Mouse (Mus musculus) lung, postnatal 36 days (tissue): ENCODE results near the gene Slc24a5.
"Not testable (repeated sequence)": the region's sequence is repeated elsewhere in the genome, so short reads cannot be mapped to it uniquely, and the experiment has no call there.

Source experiments
- DNase-seq: peaks from one replicate; pipeline ENCODE4 v3.0.0; 2022; ENCODE audit warnings: mixed read lengths

Slc24a5 gene

GRCm38 (mm10) chr2:125067894-125068293 lies at the start of gene Slc24a5:
Gene Slc24a5 (plus strand): TSS chr2:125068124.
- peak; percentile 9 for DNase-seq

- DNase-seq = peak; percentile 5
These were observed 43.5 kb upstream of the Slc24a5 start for GRCm38 (mm10) chr2:125024386-125024785.

- DNase-seq = peak; percentile 22
These were observed 41.4 kb upstream of the Slc24a5 start for GRCm38 (mm10) chr2:125026358-125027000.

GRCm38 (mm10) chr2:125030591-125030990 lies 37.3 kb upstream of the Slc24a5 start:
- DNase-seq = peak; percentile 34

- peak; percentile 72 for DNase-seq
These were observed 36.8 kb upstream of the Slc24a5 start for GRCm38 (mm10) chr2:125031111-125031510.

GRCm38 (mm10) chr2:125031562-125032257 lies 36.2 kb upstream of the Slc24a5 start:
- no peak for DNase-seq

- no peak for DNase-seq
These were observed 35.5 kb upstream of the Slc24a5 start for GRCm38 (mm10) chr2:125032258-125032973.

- DNase-seq = no peak
These were observed 34.7 kb upstream of the Slc24a5 start for GRCm38 (mm10) chr2:125033042-125033743.

GRCm38 (mm10) chr2:125055316-125055903 lies 12.5 kb upstream of the Slc24a5 start:
- no peak for DNase-seq

- DNase-seq = no peak
These were observed 10.6 kb upstream of the Slc24a5 start for GRCm38 (mm10) chr2:125057250-125057815.

GRCm38 (mm10) chr2:125061451-125061850 lies 6.5 kb upstream of the Slc24a5 start:
- DNase-seq = no peak

- DNase-seq = no peak
These were observed 5.0 kb upstream of the Slc24a5 start for GRCm38 (mm10) chr2:125062944-125063343.

- DNase-seq = no peak
These were observed 551 bp upstream of the Slc24a5 start for GRCm38 (mm10) chr2:125067373-125067772.

GRCm38 (mm10) chr2:125068696-125069095 lies 772 bp downstream of the Slc24a5 start:
- DNase-seq = no peak

GRCm38 (mm10) chr2:125073056-125073780 lies 5.3 kb downstream of the Slc24a5 start:
- no peak for DNase-seq

- DNase-seq = no peak
These were observed 16.0 kb downstream of the Slc24a5 start for GRCm38 (mm10) chr2:125083879-125084278.

GRCm38 (mm10) chr2:125088757-125089156 lies 20.8 kb downstream of the Slc24a5 start:
- DNase-seq = no peak

GRCm38 (mm10) chr2:125092123-125092522 lies 24.2 kb downstream of the Slc24a5 start:
- DNase-seq = not testable (repeated sequence)

GRCm38 (mm10) chr2:125104491-125104890 lies 36.6 kb downstream of the Slc24a5 start:
- DNase-seq = not testable (repeated sequence)

GRCm38 (mm10) chr2:125106536-125106935 lies 38.6 kb downstream of the Slc24a5 start:
- DNase-seq = not testable (repeated sequence)

- DNase-seq = no peak
These were observed 51.6 kb downstream of the Slc24a5 start for GRCm38 (mm10) chr2:125119381-125120110.
